Mouse (Mus musculus): ENCODE data around the gene Arf4. TPM values are rescaled to one million over a fixed set of nuclear protein-coding genes. Genes with fewer than 3 reads are reported as not detected.

Gene Arf4
- 256 TPM for polyA plus RNA-seq (2017; shearing (Covaris generic))

DNA sequence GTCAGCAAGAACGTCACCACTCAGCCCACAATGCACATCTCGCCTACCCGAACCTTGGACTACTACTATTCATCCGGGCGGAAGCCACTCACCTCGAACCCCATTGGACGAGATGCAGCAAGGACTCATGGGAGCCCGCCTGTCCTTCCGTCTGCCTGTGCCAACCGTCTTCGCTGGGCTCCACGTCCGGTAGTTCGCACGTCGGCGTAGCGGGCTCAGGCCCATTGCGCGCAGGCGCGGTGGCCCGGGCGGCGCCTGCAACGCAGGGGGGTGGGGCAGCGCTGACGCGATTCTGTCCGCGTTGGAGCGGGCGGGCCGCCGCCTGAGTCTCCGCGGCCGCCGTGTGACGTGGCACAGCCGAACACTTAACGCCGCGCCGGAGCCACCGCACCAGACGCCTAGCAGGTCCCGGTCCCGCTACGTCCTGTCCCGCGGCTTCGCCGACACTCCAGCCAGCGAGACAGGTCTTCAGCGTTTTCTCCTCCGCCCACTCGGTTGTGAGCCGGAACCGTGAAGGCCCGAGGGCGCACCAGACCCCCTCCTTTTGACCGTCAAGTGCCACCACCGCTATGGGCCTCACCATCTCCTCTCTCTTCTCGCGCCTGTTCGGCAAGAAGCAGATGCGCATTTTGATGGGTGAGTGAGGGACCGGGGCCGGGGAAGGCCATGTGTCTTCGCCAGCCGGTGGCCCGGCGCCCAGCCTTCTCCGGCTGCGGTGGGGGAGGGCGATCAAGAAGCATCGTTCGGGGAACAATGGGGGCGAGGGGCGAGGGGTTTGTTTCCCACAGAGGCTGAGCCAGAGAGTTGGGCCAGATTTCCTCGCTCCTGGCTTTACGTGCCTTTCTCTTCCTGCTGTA lies at the start of gene Arf4:
TSS of gene Arf4 (plus strand) at position 224 of the 857 bp plus-strand sequence.

DNA sequence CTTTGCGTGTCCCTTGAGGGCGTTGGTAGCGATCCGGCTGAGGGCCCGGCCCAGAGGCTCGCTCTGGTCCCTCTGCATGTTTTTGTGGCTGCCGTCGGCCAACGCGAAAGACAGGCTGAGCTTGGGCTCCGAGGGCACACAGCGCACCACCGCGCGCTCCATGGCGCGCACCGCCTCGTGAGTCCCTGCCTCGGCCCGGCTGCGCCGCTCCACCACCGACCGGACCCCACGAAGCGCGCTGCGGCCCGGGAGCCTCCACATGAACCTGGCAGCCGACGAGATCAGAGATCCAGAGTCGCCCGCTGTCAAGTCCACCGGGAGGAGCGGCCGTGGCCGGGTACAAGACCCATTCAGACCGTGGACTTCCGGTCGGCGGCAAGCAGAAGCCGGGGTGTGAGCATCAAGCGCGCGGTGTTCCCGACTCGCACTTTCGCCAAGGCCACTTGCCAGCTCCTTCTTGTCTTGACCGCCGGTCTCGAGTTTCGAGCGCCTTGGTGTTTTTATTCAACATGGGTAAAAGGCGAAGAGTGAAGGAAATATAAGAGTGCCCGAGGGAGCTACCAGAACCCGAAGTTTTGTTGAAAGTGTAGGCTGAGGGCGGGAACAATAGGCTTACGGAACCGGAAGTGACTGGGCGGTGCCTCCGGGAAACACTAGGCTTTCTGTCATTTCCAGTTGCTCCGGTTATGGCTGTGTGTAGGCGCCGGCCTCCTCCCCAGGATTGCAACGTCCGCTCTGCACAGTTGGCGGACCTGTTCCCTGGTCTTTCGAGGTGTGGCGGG lies 31.6 kb downstream of the Arf4 start, which contains the start of gene Pde12:
TSS of gene Pde12 (minus strand) at position 592 of the 782 bp plus-strand sequence.

DNA sequence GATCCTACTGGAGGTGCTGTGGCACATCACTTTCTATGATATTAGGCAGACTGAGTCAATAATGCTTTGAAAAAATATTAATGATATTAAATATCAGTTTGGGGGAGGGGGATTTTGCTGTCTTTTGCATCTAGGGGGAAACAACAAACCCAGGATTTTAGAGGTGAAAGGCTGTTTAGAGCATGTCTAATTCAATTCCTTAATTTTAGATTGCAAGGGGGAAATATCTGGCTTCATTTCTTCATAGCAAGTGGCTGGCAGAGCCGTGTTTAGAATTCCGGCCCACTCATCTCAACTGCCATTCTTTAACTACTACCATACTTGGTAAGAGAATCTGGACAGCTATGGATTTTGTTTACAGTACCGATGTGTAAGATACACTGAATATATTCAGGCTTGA lies 55.1 kb downstream of the Arf4 start, which contains the start of gene Dnah12:
TSS of gene Dnah12 (plus strand) at position 301 of the 400 bp plus-strand sequence.

Other genes with a start within 250 kb of the Arf4 start
- 9.9 TPM for gene Slmap, start 103.1 kb upstream of the Arf4 start, polyA plus RNA-seq (2017; shearing (Covaris generic))
- 5.7 TPM for gene Dennd6a, start 64.2 kb upstream of the Arf4 start, polyA plus RNA-seq (2017; shearing (Covaris generic))
- 5.1 TPM for gene Pde12, start 31.8 kb downstream of the Arf4 start, polyA plus RNA-seq (2017; shearing (Covaris generic))
- not detected for gene Dnah12, start 55.2 kb downstream of the Arf4 start, polyA plus RNA-seq (2017; shearing (Covaris generic))